Mouse (Mus musculus) kidney, adult 9 months (tissue): Measurements from ENCODE around the gene Dmrta2.

Experiments used
- DNase-seq: peaks from one replicate; pipeline ENCODE4 v3.0.0; 2022

Dmrta2 gene

GRCm38 (mm10) chr4:109979461-109980320 lies 1.8 kb downstream of the Dmrta2 start:
- no peak for DNase-seq

DNA sequence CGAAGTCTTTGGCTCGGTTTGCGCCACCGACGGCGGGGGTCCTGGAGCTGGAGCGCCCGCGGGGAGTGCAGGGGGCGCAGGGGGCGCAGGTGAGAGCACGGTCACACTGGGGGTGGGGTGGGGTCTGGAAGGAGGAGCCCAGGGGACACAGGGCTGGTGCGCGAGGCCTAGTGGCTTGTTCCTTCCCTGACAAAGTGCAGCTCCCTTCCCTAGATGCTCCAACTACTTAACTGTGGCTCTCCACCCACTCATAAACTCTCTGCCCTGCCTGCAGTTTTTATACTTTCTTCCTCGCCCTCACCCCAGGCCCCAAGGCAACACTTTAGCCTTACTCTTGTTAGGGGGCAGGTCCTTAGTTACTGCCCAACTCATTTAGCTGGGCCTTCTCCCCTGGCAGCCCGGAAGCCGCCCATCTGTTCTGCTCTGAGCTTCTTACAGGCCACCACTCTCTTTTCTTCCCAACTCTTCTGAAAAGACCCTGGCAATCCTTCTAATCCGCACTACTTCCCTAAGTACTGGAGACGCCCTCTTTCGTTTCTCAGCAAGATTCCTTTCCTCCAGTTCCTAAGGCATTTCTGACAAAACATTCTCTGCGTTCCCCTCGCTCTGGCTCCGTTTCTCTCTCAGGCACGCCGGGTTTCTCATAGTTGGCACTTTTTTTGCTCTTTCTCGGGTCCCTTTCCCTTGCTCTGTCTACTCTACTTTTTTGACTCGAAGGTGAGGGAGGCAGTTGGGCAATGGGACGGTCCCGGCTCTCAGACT lies 2.6 kb downstream of the Dmrta2 start:
- no peak for DNase-seq

DNA sequence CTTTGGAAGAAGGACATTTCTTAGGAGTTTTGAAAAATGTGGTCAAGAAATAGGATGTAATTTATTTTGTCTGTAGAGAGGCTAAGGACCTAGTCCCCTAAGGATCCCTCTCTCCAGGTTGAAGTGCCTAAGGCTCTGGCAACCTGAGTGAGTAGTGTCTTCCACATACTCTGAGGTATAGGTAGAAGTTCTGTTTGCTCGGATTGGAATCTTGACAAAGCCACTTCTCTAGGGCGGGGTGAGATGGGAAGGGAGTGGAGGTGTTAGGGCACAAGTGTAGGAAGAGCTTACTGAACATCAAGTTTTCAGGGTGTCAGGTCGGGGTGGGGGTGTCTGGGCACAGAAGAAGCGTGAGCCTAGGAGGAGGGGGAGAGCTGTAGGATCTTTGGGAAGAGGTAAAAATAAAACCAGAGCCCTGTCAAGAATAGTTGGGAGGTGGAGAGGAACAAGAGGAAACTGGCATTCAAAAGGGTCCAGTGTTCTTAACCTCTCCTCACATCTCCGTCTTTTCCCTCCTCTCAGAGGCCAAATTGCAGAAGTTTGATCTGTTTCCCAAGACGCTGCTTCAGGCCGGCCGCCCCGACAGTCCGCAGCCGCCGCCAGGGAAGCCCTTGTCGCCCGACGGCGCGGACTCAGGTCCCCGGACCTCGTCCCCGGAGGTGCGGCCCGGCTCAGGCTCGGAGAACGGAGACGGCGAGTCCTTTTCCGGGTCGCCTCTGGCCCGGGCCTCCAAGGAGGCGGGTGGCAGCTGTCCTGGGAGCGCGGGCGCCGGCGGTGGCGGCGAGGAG lies 3.4 kb downstream of the Dmrta2 start:
- no peak for DNase-seq

GRCm38 (mm10) chr4:109981871-109982680 lies 4.2 kb downstream of the Dmrta2 start:
- DNase-seq = no peak

GRCm38 (mm10) chr4:109982681-109983265 lies 4.9 kb downstream of the Dmrta2 start:
- no peak for DNase-seq

DNA sequence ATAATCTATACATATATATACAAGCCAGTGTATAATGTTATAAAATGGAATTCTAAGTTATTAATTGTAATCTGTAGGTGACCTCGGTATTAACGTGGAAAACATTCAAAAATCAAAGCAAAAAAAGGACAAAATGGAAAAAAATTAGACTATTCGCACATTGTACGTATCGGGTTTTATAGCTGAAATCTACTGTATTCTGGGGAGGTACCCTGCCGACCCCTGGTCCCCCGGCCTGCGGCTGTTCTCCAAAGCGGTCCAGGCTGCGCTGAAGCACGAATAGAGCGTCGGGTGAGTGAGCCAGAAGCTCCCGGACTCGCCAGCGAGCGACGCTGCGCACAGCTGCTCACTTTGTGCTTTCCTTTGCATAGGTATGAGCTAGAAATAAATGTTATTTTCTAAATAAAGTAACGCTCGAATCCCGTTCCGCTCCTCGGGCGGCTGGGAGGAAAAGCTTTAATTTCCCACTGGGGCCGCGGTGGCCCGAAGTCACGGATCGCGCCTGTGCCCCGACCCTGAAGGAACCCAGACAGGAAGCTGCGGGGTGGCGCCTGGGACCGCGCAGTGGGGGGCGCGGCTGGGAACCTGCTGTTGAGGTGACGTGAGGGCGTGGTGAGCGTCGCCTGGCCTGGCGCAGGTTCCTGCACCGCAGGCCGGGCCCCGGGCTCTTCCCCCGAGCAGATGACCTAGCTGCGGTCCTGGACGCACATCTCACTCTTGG lies 5.6 kb downstream of the Dmrta2 start:
- DNase-seq = no peak

- no peak for DNase-seq
Measured at GRCm38 (mm10) chr4:109984011-109984411, 6.2 kb downstream of the Dmrta2 start.

GRCm38 (mm10) chr4:109984496-109985423 lies 6.9 kb downstream of the Dmrta2 start:
- no peak for DNase-seq

- no peak for DNase-seq
Measured at GRCm38 (mm10) chr4:109985424-109986172, 7.7 kb downstream of the Dmrta2 start.

GRCm38 (mm10) chr4:109986301-109986700 lies 8.4 kb downstream of the Dmrta2 start:
- DNase-seq = no peak

DNA sequence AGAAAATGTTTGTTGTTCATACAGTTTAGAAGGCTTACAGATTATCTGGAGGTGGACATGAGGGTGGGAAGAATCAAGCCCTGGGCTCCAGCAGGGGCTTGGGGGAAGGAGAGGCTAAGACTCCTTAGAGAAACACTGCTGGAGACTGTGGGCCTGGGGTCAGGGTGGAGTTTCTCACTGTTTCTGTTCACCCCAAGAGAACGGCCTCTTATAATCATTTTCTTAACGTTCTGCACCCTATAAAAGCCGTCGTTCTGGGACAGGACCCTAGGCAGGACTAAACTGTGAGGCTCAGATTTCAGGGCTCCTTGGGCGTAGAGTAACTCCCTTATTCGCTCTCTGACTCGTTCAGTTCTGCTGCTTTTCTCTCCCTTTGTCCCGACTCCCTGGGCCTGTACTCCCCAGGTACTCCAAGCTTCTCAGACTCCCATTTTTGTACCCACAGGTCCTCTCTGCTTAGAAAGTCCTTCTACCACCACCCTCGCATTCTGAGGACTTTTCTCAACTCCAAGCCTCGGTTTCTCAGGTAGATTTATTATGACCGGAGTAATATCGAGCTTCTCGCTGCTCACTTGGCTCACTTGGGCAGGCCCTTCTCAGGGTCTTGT lies 9.0 kb downstream of the Dmrta2 start:
- DNase-seq = no peak

- DNase-seq = no peak
Measured at GRCm38 (mm10) chr4:109987560-109988362, 9.9 kb downstream of the Dmrta2 start.

DNA sequence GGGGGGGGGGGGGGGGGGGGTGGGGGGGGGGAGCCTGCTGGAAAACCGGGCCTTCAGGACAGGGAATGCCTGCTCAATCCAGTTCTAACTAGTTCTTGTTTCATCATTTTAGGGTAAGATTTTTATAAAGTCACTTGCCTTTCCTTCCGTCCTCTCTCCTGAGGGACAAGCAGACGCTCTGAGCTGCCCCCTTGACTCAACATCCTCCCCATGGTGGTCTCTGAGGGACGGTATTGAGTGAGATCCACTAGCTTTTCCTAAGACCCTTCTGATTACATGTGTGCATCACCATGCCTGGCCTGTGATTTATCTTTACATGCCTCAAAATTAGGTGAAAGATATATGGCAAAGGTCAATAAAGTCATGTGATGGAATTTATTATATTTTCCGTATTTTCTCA lies 10.6 kb downstream of the Dmrta2 start:
- DNase-seq = no peak

DNA sequence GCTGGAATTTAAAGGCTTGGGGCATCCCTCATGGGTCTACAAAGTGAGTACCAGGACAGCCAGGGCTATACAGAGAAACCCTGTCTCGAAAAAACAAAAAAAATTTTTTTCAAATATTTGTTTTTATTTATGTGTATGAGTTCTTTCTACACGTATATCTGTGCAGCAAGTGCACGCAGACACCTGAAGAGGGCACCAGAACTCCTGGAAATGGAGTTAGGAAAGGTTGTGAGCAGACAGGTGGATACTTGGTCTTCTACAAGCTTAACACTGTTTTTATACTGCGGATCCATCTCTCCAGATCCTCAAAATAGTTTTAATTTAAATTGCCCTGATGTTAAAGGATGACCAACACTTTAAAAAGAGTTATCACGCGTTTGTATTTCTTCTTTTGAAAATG lies 11.4 kb downstream of the Dmrta2 start:
- no peak for DNase-seq

DNA sequence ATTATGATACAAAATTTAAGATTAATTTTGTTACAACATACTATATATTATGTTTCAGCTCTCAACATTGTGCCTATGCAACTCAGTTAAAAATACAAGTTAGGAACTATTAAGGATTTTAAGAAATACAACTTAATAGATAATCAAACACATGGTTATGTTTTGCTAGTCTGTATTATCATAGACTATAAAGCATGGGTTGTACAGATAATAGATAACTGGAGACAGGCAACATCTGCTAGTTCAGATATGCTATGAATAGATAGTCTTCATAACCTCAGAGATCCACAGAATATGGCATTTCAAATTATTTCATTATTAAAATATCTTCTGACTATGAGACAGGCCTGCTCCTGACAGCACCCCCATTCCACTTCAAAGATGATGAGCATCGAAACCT lies 28.2 kb downstream of the Dmrta2 start:
- DNase-seq = no peak

DNA sequence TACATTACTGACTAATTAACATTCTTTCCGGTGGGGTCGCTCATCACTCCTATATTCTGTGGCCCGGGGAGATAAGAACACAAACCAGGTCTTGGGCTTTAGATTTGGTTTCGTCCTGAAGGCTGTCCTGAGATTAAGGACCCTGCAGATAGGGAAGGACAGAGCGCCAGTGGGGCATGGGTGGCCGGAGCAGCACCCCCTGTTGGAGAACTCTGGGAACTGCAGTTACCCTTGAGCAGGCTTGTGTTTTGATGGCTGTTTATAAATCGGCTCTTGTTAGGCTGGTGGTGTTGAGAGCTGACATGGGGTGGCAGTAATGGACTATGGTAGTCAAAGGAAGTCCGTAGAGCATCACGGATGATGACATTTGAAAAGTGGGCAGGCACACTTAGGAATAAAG lies 41.3 kb downstream of the Dmrta2 start:
- DNase-seq = no peak

- DNase-seq = peak; percentile 69
Measured at GRCm38 (mm10) chr4:110020255-110020654, 42.4 kb downstream of the Dmrta2 start.
